Mouse (Mus musculus) mature B cell (primary cell): ENCODE data around the gene Ttc8.

Source experiments
- in situ Hi-C: fragments of 300-500 bp; cut with MboI; formaldehyde crosslinking; loops from 2 replicates; pipeline ENCODE4 v1.14.3; 2019

The Ttc8 gene

GRCm38 (mm10) chr12:98973461-98973860 is 53.1 kb downstream of the Ttc8 start:
- in situ Hi-C loops = no loop called here

GRCm38 (mm10) chr12:98974157-98974804 is 53.9 kb downstream of the Ttc8 start:
- in situ Hi-C loops = no loop called here

GRCm38 (mm10) chr12:98981081-98981480 is 60.7 kb downstream of the Ttc8 start:
- in situ Hi-C loops = no loop called here

DNA sequence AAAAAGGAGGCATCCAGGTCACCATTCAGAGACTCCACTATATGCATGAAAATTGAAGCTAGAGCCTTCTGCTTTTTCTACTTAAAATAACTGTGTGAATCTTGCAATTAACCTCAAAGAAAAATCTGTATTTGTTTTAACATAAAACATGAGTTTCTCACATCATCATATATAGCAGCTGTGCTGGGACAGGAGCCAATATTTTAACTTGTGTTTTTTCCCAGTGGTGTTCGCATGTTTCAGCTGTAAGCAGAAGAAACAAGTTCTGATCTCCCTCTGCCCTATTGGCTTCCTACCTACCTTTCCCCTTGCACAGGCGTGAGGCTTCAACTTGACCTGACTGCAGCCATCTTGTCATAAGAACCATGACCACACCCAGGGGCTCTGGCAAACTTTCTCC is 64.4 kb downstream of the Ttc8 start:
- in situ Hi-C loops = no loop called here

DNA sequence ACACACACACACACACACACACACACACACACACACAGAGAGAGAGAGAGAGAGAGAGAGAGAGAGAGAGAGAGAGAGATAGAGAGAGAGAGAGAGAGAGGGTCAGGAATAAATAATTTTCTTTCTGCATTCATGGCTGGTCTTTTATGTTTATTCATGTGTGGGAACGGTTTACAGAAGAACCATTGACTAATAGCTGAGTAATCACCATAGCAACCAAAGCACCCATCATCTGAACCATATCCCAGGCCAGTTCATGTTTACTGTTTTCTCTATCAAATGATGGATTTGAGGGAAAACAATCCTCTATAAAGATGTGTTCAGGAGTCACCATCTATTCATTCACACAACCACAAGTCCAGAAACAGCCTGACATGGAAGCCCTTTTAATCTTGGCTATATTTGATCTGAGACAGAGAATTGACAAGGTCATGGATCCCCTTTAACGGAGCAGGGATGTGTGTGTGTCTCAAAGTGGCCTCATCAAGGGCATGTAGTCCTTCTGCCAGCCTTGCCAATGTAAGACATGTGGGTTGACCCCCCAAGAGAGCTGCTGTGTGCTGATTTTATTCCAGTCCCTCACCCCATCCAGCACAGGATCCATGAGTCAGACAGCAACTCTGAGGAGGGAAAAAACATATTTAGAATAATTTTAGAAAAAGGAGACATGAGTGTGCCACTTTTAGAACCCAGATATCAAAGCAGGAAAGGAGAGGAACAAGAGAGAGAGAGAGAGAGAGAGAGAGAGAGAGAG is 70.9 kb downstream of the Ttc8 start:
- in situ Hi-C loops = no loop called here

DNA sequence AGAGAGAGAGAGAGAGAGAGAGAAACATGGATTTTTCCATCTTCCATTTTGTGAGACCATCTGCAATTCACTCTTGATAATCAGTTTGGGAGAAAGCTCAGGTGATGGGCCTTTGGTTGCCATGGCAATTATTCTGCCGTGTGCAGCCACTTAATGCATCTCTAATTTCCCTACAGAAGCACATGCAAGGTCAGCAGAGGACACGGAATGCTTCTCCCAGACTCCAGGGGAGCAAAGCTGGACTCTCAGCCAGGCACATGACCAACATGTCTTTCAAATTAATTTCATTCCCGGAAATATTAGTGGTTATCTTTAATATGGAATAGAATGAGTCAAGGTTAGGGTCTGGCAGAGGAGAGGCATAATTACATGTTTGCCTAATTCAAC is 71.4 kb downstream of the Ttc8 start:
- in situ Hi-C loops = no loop called here

- in situ Hi-C loops = no loop called here
Observed at GRCm38 (mm10) chr12:98993736-98994135, 73.4 kb downstream of the Ttc8 start.

- in situ Hi-C loops = no loop called here
Observed at GRCm38 (mm10) chr12:98994366-98994765, 74.0 kb downstream of the Ttc8 start.

GRCm38 (mm10) chr12:98995881-98996280 is 75.5 kb downstream of the Ttc8 start:
- in situ Hi-C loops = no loop called here

DNA sequence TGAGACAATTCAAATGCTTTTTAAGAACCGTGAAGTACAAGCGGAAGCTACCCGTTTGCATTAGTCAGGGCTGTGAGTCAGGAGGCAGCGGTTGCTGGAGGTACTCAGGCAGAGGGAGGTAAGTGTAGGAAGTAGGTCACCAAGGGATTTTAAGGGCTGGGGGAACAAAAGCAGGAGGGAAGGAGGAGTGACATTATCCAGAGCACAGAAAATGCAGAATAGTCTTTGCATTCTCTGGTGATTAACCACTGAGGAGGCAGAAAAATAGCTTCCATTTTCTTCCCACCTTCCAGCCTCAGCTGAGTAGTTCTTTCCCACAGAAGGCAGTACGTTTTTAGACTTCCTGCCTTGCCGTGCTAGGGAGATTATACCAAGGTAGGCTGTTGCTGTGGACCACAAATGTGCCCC is 76.2 kb downstream of the Ttc8 start:
- in situ Hi-C loops = no loop called here

DNA sequence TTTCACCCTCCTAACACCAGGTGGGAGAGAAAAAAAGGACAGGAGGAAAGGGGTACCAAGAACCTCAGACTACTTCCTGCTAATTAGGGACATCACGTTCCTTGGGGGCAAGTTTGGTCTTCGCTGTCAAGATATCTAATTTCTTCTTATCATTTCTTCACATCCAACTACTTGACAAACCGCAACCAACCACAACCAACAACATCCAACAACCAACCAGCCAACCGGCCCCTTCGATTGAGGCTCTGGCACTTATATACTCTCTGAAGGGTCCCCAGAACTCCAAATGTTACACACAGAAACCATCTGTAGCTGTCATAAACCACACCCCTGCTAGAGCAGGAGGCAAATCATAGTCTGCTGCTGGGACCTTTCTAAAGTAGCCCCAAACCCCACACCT is 76.7 kb downstream of the Ttc8 start:
- in situ Hi-C loops = no loop called here

GRCm38 (mm10) chr12:98998662-98999428 is 78.5 kb downstream of the Ttc8 start:
- in situ Hi-C loops = no loop called here

DNA sequence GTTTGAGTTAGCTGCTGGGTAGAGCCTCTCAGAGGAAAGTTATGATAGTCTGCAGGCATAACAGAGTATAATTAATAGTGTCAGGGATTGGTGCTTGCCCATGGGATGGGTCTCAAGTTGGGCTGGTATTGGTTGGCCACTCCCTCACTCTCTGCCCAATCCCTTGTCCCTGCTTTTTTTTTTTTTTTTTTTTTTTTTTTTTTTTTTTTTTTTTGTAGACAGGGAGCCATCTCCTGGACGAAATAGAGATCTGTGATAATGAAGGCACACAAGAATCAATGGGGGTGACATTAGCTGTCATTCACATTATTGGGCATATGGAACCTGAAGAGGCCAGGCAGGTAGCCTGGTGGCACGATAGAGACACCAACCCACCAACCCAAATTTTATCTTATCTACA is 79.9 kb downstream of the Ttc8 start:
- in situ Hi-C loops = no loop called here

- in situ Hi-C loops = no loop called here
Observed at GRCm38 (mm10) chr12:99003046-99003445, 82.7 kb downstream of the Ttc8 start.

DNA sequence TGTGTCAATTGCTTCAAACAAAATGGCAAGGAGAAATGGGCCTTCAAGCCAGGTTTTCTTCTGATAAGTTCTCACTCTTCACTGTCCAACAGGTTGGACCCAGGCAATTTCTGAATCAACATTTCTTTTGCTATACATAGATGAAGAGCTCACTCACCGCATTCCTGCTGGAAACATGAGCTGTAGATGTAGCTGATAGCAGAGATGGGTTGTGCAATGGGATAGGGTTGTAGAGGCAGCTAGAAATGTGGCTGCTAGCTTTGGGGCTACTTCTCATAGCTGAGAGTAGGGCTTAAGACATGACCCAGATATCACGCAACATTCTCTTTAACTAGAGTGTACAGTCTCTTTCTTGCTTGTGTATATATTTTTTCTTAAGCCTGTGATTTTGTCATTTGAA is 84.4 kb downstream of the Ttc8 start:
- in situ Hi-C loops = no loop called here

DNA sequence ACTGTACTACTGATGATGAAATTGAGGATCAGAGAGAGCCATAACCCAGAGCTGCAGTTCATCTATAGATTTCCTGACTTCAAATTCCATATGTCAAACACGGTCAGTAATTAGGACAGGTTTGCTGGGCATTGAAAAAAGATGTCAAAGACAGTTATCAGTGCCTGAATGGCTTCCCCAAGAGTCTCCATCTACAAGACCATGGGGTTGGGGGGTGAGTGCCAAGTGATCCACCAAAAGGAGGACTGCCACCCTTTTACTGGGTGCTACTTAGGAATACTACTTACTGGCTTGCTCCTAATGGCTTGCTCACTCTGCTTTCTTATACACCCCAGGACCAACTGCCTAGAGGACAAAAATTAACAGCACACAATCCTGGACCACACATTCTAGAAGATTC is 88.4 kb downstream of the Ttc8 start:
- in situ Hi-C loops = no loop called here

- in situ Hi-C loops = no loop called here
Observed at GRCm38 (mm10) chr12:99009430-99009829, 89.1 kb downstream of the Ttc8 start.

DNA sequence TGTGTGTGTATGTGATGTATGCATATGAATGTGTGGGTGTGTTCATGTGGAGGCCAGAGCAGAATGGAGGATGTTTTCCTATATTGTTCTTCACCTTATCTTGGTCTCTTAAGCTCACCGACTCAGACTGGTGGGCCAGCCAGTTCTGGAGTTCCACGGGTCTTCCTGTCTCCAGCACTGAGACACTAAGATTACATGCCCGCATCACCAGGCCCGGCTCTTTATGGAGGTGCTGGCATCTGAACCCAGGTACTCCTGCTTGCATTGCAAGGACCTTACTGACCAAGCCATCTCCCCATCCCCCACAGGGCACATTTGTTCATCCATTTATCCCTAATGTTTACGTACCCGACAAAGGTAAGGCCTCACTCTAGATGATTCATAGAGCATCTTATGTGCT is 89.7 kb downstream of the Ttc8 start:
- in situ Hi-C loops = no loop called here

GRCm38 (mm10) chr12:99011161-99011861 is 90.9 kb downstream of the Ttc8 start:
- in situ Hi-C loops = no loop called here

- in situ Hi-C loops = no loop called here
Observed at GRCm38 (mm10) chr12:99015870-99016269, 95.5 kb downstream of the Ttc8 start.

DNA sequence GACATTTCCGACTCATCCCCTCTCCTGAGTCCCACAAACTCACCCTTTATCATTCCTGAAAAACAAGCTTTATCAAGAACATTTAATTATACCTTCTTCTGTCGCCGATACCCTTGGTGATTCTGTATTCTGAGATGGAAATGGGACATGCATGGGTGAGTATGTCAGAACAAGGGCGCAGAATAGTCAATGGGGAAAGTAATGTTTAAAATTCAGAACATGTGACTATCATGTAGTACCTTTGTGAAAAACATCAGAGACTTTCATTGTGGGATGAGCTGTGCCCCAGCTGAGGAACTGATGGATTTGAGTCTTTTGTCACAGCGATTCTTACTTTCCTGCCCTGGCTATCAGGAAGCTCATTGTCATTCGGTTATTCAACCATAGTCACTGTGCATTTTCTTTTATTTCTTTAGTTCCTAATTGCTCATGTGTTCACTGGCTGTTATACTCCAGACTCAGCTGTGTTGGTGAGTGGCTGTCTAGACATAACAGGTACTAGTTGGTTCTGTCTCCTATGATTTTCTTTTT is 104.1 kb downstream of the Ttc8 start:
- in situ Hi-C loops = no loop called here

- in situ Hi-C loops = no loop called here
Observed at GRCm38 (mm10) chr12:99026291-99026690, 105.9 kb downstream of the Ttc8 start.
